Mouse (Mus musculus) megakaryocyte, embryonic 14.5 days (primary cell): ENCODE results near the gene Baz1b.

ENCODE experiments used
- FLI1 ChIP-seq: IDR thresholded peaks from 2 replicates; pipeline ENCODE4 v1.6.1; 2012; ENCODE audit warnings: low read length, inconsistent platforms, mixed read lengths
- GATA1 ChIP-seq: IDR thresholded peaks from 3 replicates; pipeline ENCODE4 v1.6.1; 2012; ENCODE audit warnings: mixed read lengths, low read length, inconsistent platforms, borderline replicate concordance

GRCm38 (mm10) chr5:135179616-135180015 is 7.4 kb upstream of the Baz1b start:
- no peak for TF ChIP-seq GATA1
- no peak for TF ChIP-seq FLI1
